Mouse (Mus musculus): ENCODE data around the gene 9130023H24Rik. TPM values are rescaled to one million over a fixed set of nuclear protein-coding genes. Genes with fewer than 3 reads are reported as not detected.

9130023H24Rik gene
- polyA plus RNA-seq (2016; fragmentation: Nextera tagmentation; extraction: Ambion mirVana): 10.2 and 13.5 TPM in 2 replicates

DNA sequence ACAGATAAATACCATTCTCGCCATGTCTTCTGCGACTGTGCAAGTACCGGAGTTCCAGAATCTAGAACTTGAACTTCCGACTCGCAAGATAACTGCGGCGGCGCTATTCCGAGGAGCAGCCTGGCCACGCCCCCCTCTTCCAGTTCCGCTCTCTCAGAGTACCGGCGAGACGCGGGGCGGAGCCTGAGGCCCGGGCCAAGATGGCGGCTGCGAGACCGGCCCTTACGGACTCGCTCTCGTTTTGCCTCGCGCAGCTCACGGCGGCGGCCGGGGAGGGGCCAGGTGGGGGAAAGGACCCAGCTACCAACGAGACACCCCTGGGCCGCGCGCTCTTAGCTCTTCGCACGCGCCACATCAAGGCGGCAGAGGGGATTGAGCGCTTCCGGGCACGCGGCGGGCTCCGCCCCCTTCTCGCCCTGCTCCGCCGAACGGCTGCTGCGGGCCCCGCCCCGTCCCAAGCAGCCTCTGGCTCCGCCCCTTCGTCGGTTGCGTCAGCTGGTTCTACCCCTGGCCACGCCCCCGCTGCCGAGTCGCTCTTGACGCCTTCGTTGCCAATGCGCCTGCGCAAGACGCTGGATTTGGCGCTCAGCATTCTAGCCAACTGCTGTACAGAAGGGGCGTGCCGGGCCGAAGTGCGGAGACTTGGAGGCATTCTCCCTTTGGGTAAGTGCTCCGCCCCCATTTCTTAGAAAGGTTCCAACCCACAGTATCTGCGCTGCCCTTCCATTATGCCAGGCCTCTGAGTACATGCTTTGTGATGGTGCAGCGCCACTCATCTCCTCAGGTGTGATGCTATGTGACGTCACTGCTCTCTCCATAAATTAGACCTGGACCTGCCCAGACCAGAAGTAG, at the start of gene 9130023H24Rik:
Gene 9130023H24Rik (minus strand): TSS at position 105 of the 852 bp plus-strand sequence.
- peak; percentile 100 for DNase-seq (ENCODE audit: low spot score)
- no peaks in the 10 kb centered on the region for H3K9me3 ChIP-seq
- WGBS: under 1% methylated on average over 72 of the region's 72 CpGs
- H3K4me1 ChIP-seq (replicated peaks): peaks cover 38% of the 10 kb centered on the region
- H3K36me3 ChIP-seq: peaks cover 46% of the 10 kb centered on the region
- peak within 1 kb of the TSS; percentile 97 for H3K27ac ChIP-seq
- H3K27me3 ChIP-seq (ENCODE audit: insufficient read depth, poor library complexity, severe bottlenecking): no peaks in the 10 kb centered on the region
- H3K4me3 ChIP-seq: peak within 1 kb of the TSS; percentile 69

DNA sequence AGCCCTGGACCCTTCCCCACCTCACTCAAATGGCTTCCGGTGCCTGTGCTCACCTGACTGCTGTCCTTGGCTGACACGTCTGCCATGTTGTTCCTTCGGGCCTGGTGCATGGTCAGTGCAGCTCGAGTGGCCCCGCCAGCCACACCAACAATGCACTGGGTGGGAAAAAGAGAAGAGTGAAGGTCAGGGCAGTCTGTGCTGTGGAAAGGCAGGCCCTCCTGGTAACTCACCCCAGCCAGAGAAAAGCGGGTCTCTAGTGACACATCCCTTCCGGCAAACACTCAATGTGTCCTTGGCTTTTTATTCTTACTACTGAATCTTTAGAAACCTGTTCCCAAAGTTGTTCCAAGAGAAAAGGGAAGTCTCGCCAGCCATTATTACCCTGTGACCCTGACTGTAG, 47.2 kb upstream of the 9130023H24Rik start:
- peaks cover 54% of the 10 kb centered on the region for H3K27me3 ChIP-seq (ENCODE audit: insufficient read depth, poor library complexity, severe bottlenecking)
- H3K4me3 ChIP-seq: no peak overlapping the region
- no peaks in the 10 kb centered on the region for H3K9me3 ChIP-seq
- H3K36me3 ChIP-seq: peaks cover 41% of the 10 kb centered on the region
- H3K27ac ChIP-seq: 0 out of 2 replicates have a peak overlapping the region, but pooled peaks have one; percentile 23
- DNase-seq (ENCODE audit: low spot score): no peak
- peaks cover 58% of the 10 kb centered on the region for H3K4me1 ChIP-seq (replicated peaks)
- 90% methylated on average over 8 of the region's 8 CpGs for WGBS

GRCm38 (mm10) chr7:128284047-128284446, 46.2 kb upstream of the 9130023H24Rik start:
- 62% methylated on average over 5 of the region's 5 CpGs for WGBS
- peaks cover 43% of the 10 kb centered on the region for H3K36me3 ChIP-seq

GRCm38 (mm10) chr7:128282532-128283244, 44.9 kb upstream of the 9130023H24Rik start:
- Histone ChIP-seq H3K4me1 (replicated peaks) (peaks cover 42% of the 10 kb centered on the region), H3K4me3 (no peak overlapping the region), H3K27me3 (ENCODE audit: insufficient read depth, poor library complexity, severe bottlenecking) (peaks cover 66% of the 10 kb centered on the region), H3K36me3 (peaks cover 48% of the 10 kb centered on the region), H3K27ac (peak overlapping the region; percentile 81), H3K9me3 (no peaks in the 10 kb centered on the region)
- peak; percentile 60 for DNase-seq (ENCODE audit: low spot score)
- 8% methylated on average over 7 of the region's 7 CpGs for WGBS

More at GRCm38 (mm10) chr7:128284047-128284446, 46.2 kb upstream of the 9130023H24Rik start:
- H3K27me3 ChIP-seq (ENCODE audit: insufficient read depth, poor library complexity, severe bottlenecking): peaks cover 64% of the 10 kb centered on the region
- H3K9me3 ChIP-seq: no peaks in the 10 kb centered on the region
- peaks cover 49% of the 10 kb centered on the region for H3K4me1 ChIP-seq (replicated peaks)
- H3K27ac ChIP-seq: peak overlapping the region; percentile 81
- H3K4me3 ChIP-seq: no peak overlapping the region
- DNase-seq (ENCODE audit: low spot score): peak; percentile 29

GRCm38 (mm10) chr7:128281765-128282164, 43.9 kb upstream of the 9130023H24Rik start:
- H3K27ac ChIP-seq: peak overlapping the region; percentile 35; the same call in 1 of the 2 replicates
- DNase-seq (ENCODE audit: low spot score): no peak
- peaks cover 51% of the 10 kb centered on the region for H3K4me1 ChIP-seq (replicated peaks)
- H3K27me3 ChIP-seq (ENCODE audit: insufficient read depth, poor library complexity, severe bottlenecking): peaks cover 59% of the 10 kb centered on the region
- H3K36me3 ChIP-seq: peaks cover 45% of the 10 kb centered on the region
- H3K4me3 ChIP-seq: no peak overlapping the region
- no peaks in the 10 kb centered on the region for H3K9me3 ChIP-seq
- whole genome bisulfite sequencing: 88% methylated on average over 11 of the region's 11 CpGs

GRCm38 (mm10) chr7:128279750-128280149, 41.9 kb upstream of the 9130023H24Rik start:
- 89% methylated on average over 4 of the region's 4 CpGs for WGBS
- Histone ChIP-seq H3K27me3 (ENCODE audit: insufficient read depth, poor library complexity, severe bottlenecking) (peaks cover 49% of the 10 kb centered on the region), H3K36me3 (peaks cover 57% of the 10 kb centered on the region), H3K4me1 (replicated peaks) (peaks cover 53% of the 10 kb centered on the region), H3K4me3 (no peak overlapping the region), H3K27ac (no peak overlapping the region), H3K9me3 (no peaks in the 10 kb centered on the region)
- DNase-seq (ENCODE audit: low spot score): no peak

GRCm38 (mm10) chr7:128276051-128276450, 38.2 kb upstream of the 9130023H24Rik start:
- Histone ChIP-seq H3K36me3 (peaks cover 87% of the 10 kb centered on the region), H3K27ac (no peak overlapping the region), H3K27me3 (ENCODE audit: insufficient read depth, poor library complexity, severe bottlenecking) (peaks cover 37% of the 10 kb centered on the region), H3K9me3 (no peaks in the 10 kb centered on the region), H3K4me3 (no peak overlapping the region), H3K4me1 (replicated peaks) (peaks cover 27% of the 10 kb centered on the region)
- WGBS: 92% methylated on average over 6 of the region's 6 CpGs
- DNase-seq (ENCODE audit: low spot score): no peak

DNA sequence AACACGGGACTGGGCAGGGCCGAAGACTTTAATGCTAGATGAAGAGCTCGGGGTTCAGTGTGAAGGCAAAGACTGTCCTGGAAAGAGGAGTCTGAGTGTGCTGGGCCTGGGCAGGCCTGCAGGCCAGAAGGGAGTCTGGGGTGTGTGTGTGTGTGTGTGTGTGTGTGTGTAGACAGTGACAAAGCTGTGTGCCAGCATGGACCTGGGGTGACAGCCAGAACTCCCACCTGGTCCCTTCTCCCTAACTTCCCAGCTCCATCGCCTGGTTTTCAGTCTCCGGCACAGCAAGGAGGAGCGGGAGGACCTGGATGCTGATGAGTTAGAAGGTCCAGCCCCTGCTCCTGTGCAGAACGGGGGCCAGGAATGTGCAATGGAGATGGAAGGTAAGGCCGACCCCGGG, 33.7 kb upstream of the 9130023H24Rik start:
- 93% methylated on average over 9 of the region's 9 CpGs for WGBS
- peaks cover 65% of the 10 kb centered on the region for H3K36me3 ChIP-seq

GRCm38 (mm10) chr7:128270431-128270850, 32.6 kb upstream of the 9130023H24Rik start:
- Histone ChIP-seq H3K27me3 (ENCODE audit: insufficient read depth, poor library complexity, severe bottlenecking) (peaks cover 10% of the 10 kb centered on the region; the same call in 1 of the 2 replicates), H3K36me3 (peaks cover 54% of the 10 kb centered on the region), H3K4me3 (no peak overlapping the region), H3K9me3 (no peaks in the 10 kb centered on the region), H3K4me1 (replicated peaks) (0 out of 2 replicates have a peak, but pooled peaks cover 4% of the 10 kb centered on the region), H3K27ac (peak overlapping the region; percentile 53; the same call in 1 of the 2 replicates)
- WGBS: 57% methylated on average over 13 of the region's 13 CpGs
- DNase-seq (ENCODE audit: low spot score): no peak

More for the DNA sequence above, 33.7 kb upstream of the 9130023H24Rik start:
- Histone ChIP-seq H3K27ac (no peak overlapping the region), H3K9me3 (no peaks in the 10 kb centered on the region), H3K27me3 (ENCODE audit: insufficient read depth, poor library complexity, severe bottlenecking) (peaks cover 14% of the 10 kb centered on the region), H3K4me1 (replicated peaks) (peaks cover 6% of the 10 kb centered on the region; the same call in 1 of the 2 replicates), H3K4me3 (no peak overlapping the region)
- DNase-seq (ENCODE audit: low spot score): no peak

- peaks cover 28% of the 10 kb centered on the region for H3K36me3 ChIP-seq
- peaks cover 10% of the 10 kb centered on the region; the same call in 1 of the 2 replicates for H3K27me3 ChIP-seq (ENCODE audit: insufficient read depth, poor library complexity, severe bottlenecking)
- 87% methylated on average over 7 of the region's 7 CpGs for WGBS
- H3K9me3 ChIP-seq: no peaks in the 10 kb centered on the region
- H3K4me3 ChIP-seq: no peak overlapping the region
- H3K27ac ChIP-seq: no peak overlapping the region
- 0 out of 2 replicates have a peak, but pooled peaks cover 4% of the 10 kb centered on the region for H3K4me1 ChIP-seq (replicated peaks)
- no peak for DNase-seq (ENCODE audit: low spot score)
Measured at GRCm38 (mm10) chr7:128267813-128268212, 30.0 kb upstream of the 9130023H24Rik start.

GRCm38 (mm10) chr7:128267391-128267790, 29.6 kb upstream of the 9130023H24Rik start:
- no peak overlapping the region for H3K27ac ChIP-seq
- H3K27me3 ChIP-seq (ENCODE audit: insufficient read depth, poor library complexity, severe bottlenecking): peaks cover 10% of the 10 kb centered on the region; the same call in 1 of the 2 replicates
- no peak for DNase-seq (ENCODE audit: low spot score)
- 63% methylated on average over 13 of the region's 13 CpGs for WGBS
- no peak overlapping the region for H3K4me3 ChIP-seq
- H3K36me3 ChIP-seq: peaks cover 23% of the 10 kb centered on the region
- H3K9me3 ChIP-seq: no peaks in the 10 kb centered on the region
- H3K4me1 ChIP-seq (replicated peaks): 0 out of 2 replicates have a peak, but pooled peaks cover 4% of the 10 kb centered on the region

GRCm38 (mm10) chr7:128266056-128266455, 28.2 kb upstream of the 9130023H24Rik start:
- H3K27ac ChIP-seq: no peak overlapping the region
- H3K27me3 ChIP-seq (ENCODE audit: insufficient read depth, poor library complexity, severe bottlenecking): peaks cover 10% of the 10 kb centered on the region; the same call in 1 of the 2 replicates
- peaks cover 10% of the 10 kb centered on the region for H3K36me3 ChIP-seq
- H3K4me1 ChIP-seq (replicated peaks): 0 out of 2 replicates have a peak, but pooled peaks cover 4% of the 10 kb centered on the region
- no peaks in the 10 kb centered on the region for H3K9me3 ChIP-seq
- no peak for DNase-seq (ENCODE audit: low spot score)
- no peak overlapping the region for H3K4me3 ChIP-seq
- WGBS: 81% methylated on average over 5 of the region's 5 CpGs

Measured in hindbrain, embryonic 10.5 days (tissue).